Mouse (Mus musculus) midbrain, postnatal 0 days (tissue): Measurements from ENCODE around the gene Knstrn. TPM values are rescaled to one million over a fixed set of nuclear protein-coding genes. Genes with fewer than 3 reads are reported as not detected.

Experiments used
- ATAC-seq: fragments of 200-750 bp; cut with Nextera tagmentation; 2 replicates; pipeline ENCODE4 v1.8.0; 2017; ENCODE audit warnings: moderate number of reproducible peaks, mild to moderate bottlenecking, moderate TSS enrichment, moderate library complexity; ENCODE audit not compliant: low FRiP score
- DNase-seq: peaks from one replicate; pipeline ENCODE4 v3.0.0-alpha.2; 2015; ENCODE audit warnings: low spot score
- H3K27ac ChIP-seq: fragments of 300-500 bp; sonication (generic); 2 replicates; pipeline ENCODE4 v1.5.1; 2014; ENCODE audit warnings: low read depth, mild to moderate bottlenecking, low read length, mixed read lengths
- H3K27me3 ChIP-seq: fragments of 300-500 bp; sonication (generic); 2 replicates; pipeline ENCODE4 v1.6.1; 2014; ENCODE audit warnings: low read length, control low read depth, mixed read lengths; ENCODE audit not compliant: insufficient read depth
- H3K36me3 ChIP-seq: fragments of 300-500 bp; sonication (generic); 2 replicates; pipeline ENCODE4 v1.6.1; 2014; ENCODE audit warnings: low read length, control low read depth, mixed read lengths; ENCODE audit not compliant: insufficient read depth
- H3K4me1 ChIP-seq: fragments of 300-500 bp; sonication (generic); 2 replicates; pipeline ENCODE4 v1.6.1; 2014; ENCODE audit warnings: mild to moderate bottlenecking, control low read depth, antibody characterized with exemption, low read length, mixed read lengths; ENCODE audit not compliant: insufficient read depth
- H3K4me2 ChIP-seq: fragments of 300-500 bp; sonication (generic); 2 replicates; pipeline ENCODE4 v1.6.1; 2014; ENCODE audit warnings: low read depth, mild to moderate bottlenecking, low read length, mixed read lengths; ENCODE audit not compliant: poor library complexity, severe bottlenecking
- H3K4me3 ChIP-seq: fragments of 300-500 bp; sonication (generic); 2 replicates; pipeline ENCODE4 v1.5.1; 2014; ENCODE audit warnings: low read depth, mild to moderate bottlenecking, low read length, moderate library complexity
- H3K9ac ChIP-seq: fragments of 300-500 bp; sonication (generic); replicated peaks from 2 replicates; pipeline ENCODE4 v1.6.1; 2014; ENCODE audit warnings: mild to moderate bottlenecking, low read length, moderate library complexity, mixed read lengths; ENCODE audit not compliant: poor library complexity, severe bottlenecking
- H3K9me3 ChIP-seq: fragments of 300-500 bp; sonication (generic); 2 replicates; pipeline ENCODE4 v1.6.1; 2016; ENCODE audit warnings: low read length, control low read depth
- CTCF ChIP-seq: IDR thresholded peaks from 2 replicates; pipeline ENCODE4 v1.5.1; 2016; ENCODE audit warnings: antibody characterized with exemption, mild to moderate bottlenecking
- WGBS: fragments of 180-500 bp; shearing (Covaris S2); extraction: QIAGEN DNeasy Blood & Tissue Kit; methylation state at CpG from one replicate; pipeline ENCODE4 v1.1.7; 2014; 5-methylcytosine and 5-hydroxymethylcytosine counted together
- polyA plus RNA-seq: library from polyadenylated mRNA; unstranded; fragments of >200 nt; fragmentation: Nextera tagmentation; extraction: Ambion mirVana; gene quantifications from 2 replicates; pipeline ENCODE4 v1.2.1, GENCODE M21; 2015
- total RNA-seq: library from RNA; depleted of rRNA; stranded (reverse); fragments of >200 nt; gene quantifications from 2 replicates; pipeline ENCODE4 v1.2.3, GENCODE M21; 2014

Gene Knstrn
- total and polyA plus RNA-seq, 2 experiments from 2014 or later = 4.5 to 6.6 TPM

- peak; percentile 97 for DNase-seq
- H3K36me3 ChIP-seq = no peaks in the 10 kb centered on the region
- H3K4me2 ChIP-seq = peak within 1 kb of the TSS; percentile 61
- H3K27ac ChIP-seq = peak within 1 kb of the TSS; percentile 95
- 0 out of 2 replicates have a peak, but pooled peaks cover 5% of the 10 kb centered on the region for H3K4me1 ChIP-seq
- H3K9me3 ChIP-seq = no peaks in the 10 kb centered on the region
- ATAC-seq = peak; percentile 92
- 7% methylated on average over 39 of the region's 39 CpGs for WGBS
- peak within 1 kb of the TSS; percentile 84 for H3K9ac ChIP-seq
- no peaks in the 10 kb centered on the region for H3K27me3 ChIP-seq
- peak; percentile 61 for TF ChIP-seq CTCF
- peak within 1 kb of the TSS; percentile 57 for H3K4me3 ChIP-seq
These were observed 34.0 kb upstream of the Knstrn start, which contains the start of gene Disp2 for GRCm38 (mm10) chr2:118779504-118780480. Gene Disp2 (plus strand): TSS chr2:118779719.

- ATAC-seq (no peak), DNase-seq (no peak)
- 39% methylated on average over 1 of the region's 1 CpGs for WGBS
- Histone ChIP-seq H3K9ac (no peak overlapping the region), H3K4me1 (0 out of 2 replicates have a peak, but pooled peaks cover 5% of the 10 kb centered on the region), H3K27ac (peak overlapping the region; percentile 95; the same call in 1 of the 2 replicates), H3K36me3 (peaks cover 3% of the 10 kb centered on the region; the same call in 1 of the 2 replicates), H3K4me2 (peak overlapping the region; percentile 61), H3K27me3 (no peaks in the 10 kb centered on the region), H3K9me3 (no peaks in the 10 kb centered on the region), H3K4me3 (peak overlapping the region; percentile 57; the same call in 1 of the 2 replicates)
- TF ChIP-seq CTCF = no peak
These were observed 32.7 kb upstream of the Knstrn start for GRCm38 (mm10) chr2:118781115-118781514.

GRCm38 (mm10) chr2:118782303-118782702 lies 31.5 kb upstream of the Knstrn start:
- no peak for ATAC-seq
- Histone ChIP-seq H3K27me3 (no peaks in the 10 kb centered on the region), H3K27ac (no peak overlapping the region), H3K4me2 (no peak overlapping the region), H3K9ac (no peak overlapping the region), H3K36me3 (peaks cover 13% of the 10 kb centered on the region), H3K4me3 (no peak overlapping the region), H3K9me3 (no peaks in the 10 kb centered on the region), H3K4me1 (0 out of 2 replicates have a peak, but pooled peaks cover 5% of the 10 kb centered on the region)
- no peak for TF ChIP-seq CTCF
- DNase-seq = no peak
- WGBS = 70% methylated on average over 4 of the region's 4 CpGs

- DNase-seq (no peak), ATAC-seq (no peak)
- Histone ChIP-seq H3K4me3 (no peak overlapping the region), H3K4me1 (0 out of 2 replicates have a peak, but pooled peaks cover 5% of the 10 kb centered on the region), H3K27me3 (no peaks in the 10 kb centered on the region), H3K9ac (no peak overlapping the region), H3K4me2 (no peak overlapping the region), H3K36me3 (peaks cover 20% of the 10 kb centered on the region), H3K27ac (no peak overlapping the region), H3K9me3 (no peaks in the 10 kb centered on the region)
- no peak for TF ChIP-seq CTCF
- 63% methylated on average over 5 of the region's 5 CpGs for WGBS
These were observed 30.7 kb upstream of the Knstrn start for GRCm38 (mm10) chr2:118783093-118783492.

GRCm38 (mm10) chr2:118783663-118784062 lies 30.1 kb upstream of the Knstrn start:
- no peak overlapping the region for H3K4me3 ChIP-seq
- ATAC-seq (no peak), DNase-seq (no peak)
- peaks cover 23% of the 10 kb centered on the region for H3K36me3 ChIP-seq
- H3K9me3 ChIP-seq = no peaks in the 10 kb centered on the region
- H3K27me3 ChIP-seq = no peaks in the 10 kb centered on the region
- H3K9ac ChIP-seq = no peak overlapping the region
- no peak overlapping the region for H3K4me2 ChIP-seq
- 0 out of 2 replicates have a peak, but pooled peaks cover 5% of the 10 kb centered on the region for H3K4me1 ChIP-seq
- WGBS = 87% methylated on average over 7 of the region's 7 CpGs
- no peak overlapping the region for H3K27ac ChIP-seq
- TF ChIP-seq CTCF = no peak

GRCm38 (mm10) chr2:118786525-118786924 lies 27.3 kb upstream of the Knstrn start:
- Histone ChIP-seq H3K4me3 (no peak overlapping the region), H3K4me2 (no peak overlapping the region), H3K9ac (no peak overlapping the region), H3K27ac (no peak overlapping the region), H3K4me1 (no peaks in the 10 kb centered on the region), H3K27me3 (no peaks in the 10 kb centered on the region), H3K9me3 (no peaks in the 10 kb centered on the region), H3K36me3 (peaks cover 42% of the 10 kb centered on the region)
- DNase-seq (no peak), ATAC-seq (no peak)
- WGBS = 86% methylated on average over 5 of the region's 5 CpGs
- no peak for TF ChIP-seq CTCF
